In genomic region chr7:121601697-121602096, GRCm38 (mm10) we compare ENCODE assay signal across 9 mouse cellular contexts.
DNase-seq lines count a peak whose midpoint lies in the region; ATAC-seq and TF ChIP-seq lines count a peak whose summit lies in the region.
"Had no signal": no experiment of that assay in that cellular context is flagged by ENCODE, and none has a peak within 500 bp of the region (broad histone marks: within the 10 kb centered on the region; RNA-seq: fewer than 3 reads in every experiment).

No protein-coding gene starts in this region.

- H3K27me3 ChIP-seq in forebrain, embryonic 14.5 days (replicated peaks; ENCODE audit: control insufficient read depth, insufficient read depth, low read length): no peaks in the 10 kb centered on the region
- H3K27me3 ChIP-seq in forebrain, embryonic 16.5 days (replicated peaks; ENCODE audit: control insufficient read depth, insufficient read depth, low read length): no peaks in the 10 kb centered on the region
- H3K27me3 ChIP-seq in lung, embryonic 14.5 days (ENCODE audit: insufficient read depth, low read length): no peaks in the 10 kb centered on the region
- H3K27me3 ChIP-seq in lung, postnatal 0 days (replicated peaks; ENCODE audit: insufficient read depth, low read length): no peaks in the 10 kb centered on the region
- no peaks in the 10 kb centered on the region for H3K27me3 ChIP-seq in limb, embryonic 10.5 days (ENCODE audit: low read depth, poor library complexity, severe bottlenecking)
- no peaks in the 10 kb centered on the region for H3K27me3 ChIP-seq in intestine, postnatal 0 days (replicated peaks; ENCODE audit: control insufficient read depth, insufficient read depth, low read length)
- H3K27me3 ChIP-seq: neural tube, embryonic 12.5 days had no signal

- TF ChIP-seq CTCF in lung, embryonic 14.5 days (IDR thresholded peaks at IDR 0.05; ENCODE audit: low read depth): no peak
- no peak for TF ChIP-seq CTCF in lung, postnatal 0 days (IDR thresholded peaks at IDR 0.05)
- no peak for TF ChIP-seq CTCF in intestine, postnatal 0 days (IDR thresholded peaks at IDR 0.05; ENCODE audit: low read depth)

- H3K36me3 ChIP-seq in forebrain, embryonic 14.5 days (ENCODE audit: control insufficient read depth, insufficient read depth, low read length): no peaks in the 10 kb centered on the region
- H3K36me3 ChIP-seq in forebrain, embryonic 16.5 days (ENCODE audit: control insufficient read depth, insufficient read depth): no peaks in the 10 kb centered on the region
- H3K36me3 ChIP-seq in lung, embryonic 14.5 days (ENCODE audit: insufficient read depth): no peaks in the 10 kb centered on the region
- H3K36me3 ChIP-seq in lung, postnatal 0 days (ENCODE audit: insufficient read depth, low read length): no peaks in the 10 kb centered on the region
- no peaks in the 10 kb centered on the region for H3K36me3 ChIP-seq in limb, embryonic 10.5 days
- H3K36me3 ChIP-seq in intestine, postnatal 0 days (ENCODE audit: control insufficient read depth, insufficient read depth): no peaks in the 10 kb centered on the region
- H3K36me3 ChIP-seq: neural tube, embryonic 12.5 days had no signal

- H3K4me3 ChIP-seq in forebrain, embryonic 14.5 days (ENCODE audit: low read depth, low read length): no peak overlapping the region
- no peak overlapping the region for H3K4me3 ChIP-seq in forebrain, embryonic 16.5 days (replicated peaks; ENCODE audit: low read length)
- H3K4me3 ChIP-seq in lung, embryonic 14.5 days (ENCODE audit: low read depth, low read length): no peak overlapping the region
- no peak overlapping the region for H3K4me3 ChIP-seq in lung, postnatal 0 days (ENCODE audit: low read depth, low read length)
- no peak overlapping the region for H3K4me3 ChIP-seq in limb, embryonic 10.5 days
- H3K4me3 ChIP-seq in intestine, postnatal 0 days (ENCODE audit: low read depth, low read length): no peak overlapping the region
- H3K4me3 ChIP-seq: neural tube, embryonic 12.5 days had no signal

- no peaks in the 10 kb centered on the region for H3K9me3 ChIP-seq in forebrain, embryonic 14.5 days (replicated peaks; ENCODE audit: control insufficient read depth, low read length)
- no peaks in the 10 kb centered on the region for H3K9me3 ChIP-seq in forebrain, embryonic 16.5 days (ENCODE audit: control insufficient read depth, low read length)
- H3K9me3 ChIP-seq in lung, embryonic 14.5 days (ENCODE audit: low read depth, low read length): no peaks in the 10 kb centered on the region
- no peaks in the 10 kb centered on the region for H3K9me3 ChIP-seq in lung, postnatal 0 days (ENCODE audit: low read length)
- no peaks in the 10 kb centered on the region for H3K9me3 ChIP-seq in limb, embryonic 10.5 days (replicated peaks)
- H3K9me3 ChIP-seq in intestine, postnatal 0 days (ENCODE audit: control insufficient read depth): no peaks in the 10 kb centered on the region
- H3K9me3 ChIP-seq: neural tube, embryonic 12.5 days had no signal

- DNase-seq in forebrain, embryonic 14.5 days (ENCODE audit: low spot score): peak; percentile 21
- peak; percentile 81 for DNase-seq in lung, embryonic 14.5 days
- DNase-seq in lung, postnatal 0 days (ENCODE audit: low spot score): no peak
- peak; percentile 7 for DNase-seq in WW6 (ENCODE audit: low read depth, low spot score)
- peak; percentile 73 for DNase-seq in limb, embryonic 10.5 days (ENCODE audit: low spot score)

- H3K27ac ChIP-seq in forebrain, embryonic 14.5 days (ENCODE audit: low read depth, low read length): no peak overlapping the region
- no peak overlapping the region for H3K27ac ChIP-seq in forebrain, embryonic 16.5 days (ENCODE audit: low read length)
- H3K27ac ChIP-seq in lung, embryonic 14.5 days (ENCODE audit: low read depth): no peak overlapping the region
- H3K27ac ChIP-seq in lung, postnatal 0 days (ENCODE audit: low read length): no peak overlapping the region
- H3K27ac ChIP-seq in limb, embryonic 10.5 days: no peak overlapping the region
- no peak overlapping the region for H3K27ac ChIP-seq in intestine, postnatal 0 days (ENCODE audit: low read depth, low read length)
- H3K27ac ChIP-seq: neural tube, embryonic 12.5 days had no signal

- no peak for TF ChIP-seq EP300 in lung, postnatal 0 days (IDR thresholded peaks at IDR 0.05)

- H3K4me1 ChIP-seq in forebrain, embryonic 14.5 days (ENCODE audit: control insufficient read depth, insufficient read depth, low read length): no peaks in the 10 kb centered on the region
- H3K4me1 ChIP-seq in forebrain, embryonic 16.5 days (replicated peaks; ENCODE audit: control insufficient read depth, insufficient read depth, low read length): no peaks in the 10 kb centered on the region
- no peaks in the 10 kb centered on the region for H3K4me1 ChIP-seq in lung, embryonic 14.5 days (ENCODE audit: insufficient read depth)
- H3K4me1 ChIP-seq in lung, postnatal 0 days (ENCODE audit: insufficient read depth, low read depth, low read length): no peaks in the 10 kb centered on the region
- no peaks in the 10 kb centered on the region for H3K4me1 ChIP-seq in limb, embryonic 10.5 days
- H3K4me1 ChIP-seq in intestine, postnatal 0 days (replicated peaks; ENCODE audit: control insufficient read depth, insufficient read depth, low read length): no peaks in the 10 kb centered on the region
- H3K4me1 ChIP-seq: neural tube, embryonic 12.5 days had no signal

- no peak for ATAC-seq in forebrain, embryonic 14.5 days
- ATAC-seq in forebrain, embryonic 16.5 days: no peak
- no peak for ATAC-seq in lung, embryonic 14.5 days (ENCODE audit: insufficient read depth)
- no peak for ATAC-seq in lung, postnatal 0 days
- ATAC-seq in intestine, postnatal 0 days: no peak
- no peak for ATAC-seq in megakaryocyte, adult 5-6 weeks (ENCODE audit: poor library complexity, severe bottlenecking)

- no peak overlapping the region for H3K4me2 ChIP-seq in forebrain, embryonic 14.5 days (ENCODE audit: low read length)
- no peak overlapping the region for H3K4me2 ChIP-seq in forebrain, embryonic 16.5 days (ENCODE audit: low read length)
- H3K4me2 ChIP-seq in lung, embryonic 14.5 days: no peak overlapping the region
- H3K4me2 ChIP-seq in lung, postnatal 0 days (replicated peaks; ENCODE audit: low read depth, low read length): no peak overlapping the region
- H3K4me2 ChIP-seq in intestine, postnatal 0 days (replicated peaks; ENCODE audit: low read depth): no peak overlapping the region
- H3K4me2 ChIP-seq: neural tube, embryonic 12.5 days had no signal

- 35% methylated on average over 4 of the region's 4 CpGs for WGBS in forebrain, embryonic 14.5 days
- WGBS in forebrain, embryonic 16.5 days: 22% methylated on average over 4 of the region's 4 CpGs
- 27% methylated on average over 4 of the region's 4 CpGs for WGBS in lung, embryonic 14.5 days
- 24% methylated on average over 4 of the region's 4 CpGs for WGBS in lung, postnatal 0 days
- 41% methylated on average over 4 of the region's 4 CpGs for WGBS in limb, embryonic 10.5 days
- 34% methylated on average over 4 of the region's 4 CpGs for WGBS in intestine, postnatal 0 days

- H3K9ac ChIP-seq in forebrain, embryonic 14.5 days (ENCODE audit: low read length): no peak overlapping the region
- no peak overlapping the region for H3K9ac ChIP-seq in forebrain, embryonic 16.5 days (replicated peaks; ENCODE audit: low read depth, low read length)
- H3K9ac ChIP-seq in lung, embryonic 14.5 days: no peak overlapping the region
- no peak overlapping the region for H3K9ac ChIP-seq in lung, postnatal 0 days (replicated peaks; ENCODE audit: low read depth)
- no peak overlapping the region for H3K9ac ChIP-seq in intestine, postnatal 0 days (ENCODE audit: low read depth, low read length)
- H3K9ac ChIP-seq: neural tube, embryonic 12.5 days had no signal
